Mouse (Mus musculus) testis, adult 2 months (tissue): Measurements from ENCODE around the gene March9.

Source experiments
- CTCF ChIP-seq: fragments of 200-500 bp; IDR thresholded peaks from 2 replicates; pipeline ENCODE4 v1.5.1; 2012; ENCODE audit warnings: low read depth, mild to moderate bottlenecking, inconsistent platforms, low read length, moderate library complexity; ENCODE audit not compliant: control insufficient read depth, insufficient read depth, insufficient replicate concordance
- POLR2A ChIP-seq: fragments of 200-500 bp; IDR thresholded peaks from 2 replicates; pipeline ENCODE4 v1.6.1; 2012; ENCODE audit warnings: low read depth, mild to moderate bottlenecking, inconsistent platforms, low read length, moderate library complexity; ENCODE audit not compliant: control insufficient read depth

DNA sequence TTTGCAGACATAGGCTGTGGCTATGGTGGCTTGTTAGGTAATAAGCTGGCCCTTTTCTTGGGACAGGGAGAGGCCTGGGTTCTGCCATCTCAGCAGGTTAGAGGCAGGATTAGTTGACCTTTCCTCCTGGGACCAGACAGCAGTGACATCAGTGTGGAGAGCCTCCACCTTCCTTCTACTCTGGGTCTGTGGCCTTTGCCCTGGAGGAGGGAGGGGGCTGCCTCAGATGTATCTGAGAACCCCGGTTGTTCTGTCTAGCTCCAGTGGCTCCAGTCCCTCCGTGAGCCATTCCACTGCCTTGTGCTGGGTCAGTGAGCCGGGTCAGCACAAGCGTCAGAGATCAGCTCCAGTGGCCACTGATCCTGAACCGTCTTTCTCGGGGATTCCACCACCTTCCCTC, 16.8 kb downstream of the March9 start:
- no peak for TF ChIP-seq POLR2A
- no peak for TF ChIP-seq CTCF
